ENCODE assay signal across 29 mouse cellular contexts in genomic region chr14:57365341-57365740, GRCm38 (mm10). TPM values are rescaled to one million over a fixed set of nuclear protein-coding genes. Genes with fewer than 3 reads are reported as not detected.
DNase-seq lines count a peak whose midpoint lies in the region; ATAC-seq and TF ChIP-seq lines count a peak whose summit lies in the region.
"Had no signal": no experiment of that assay in that cellular context is flagged by ENCODE, and none has a peak within 500 bp of the region (broad histone marks: within the 10 kb centered on the region; RNA-seq: fewer than 3 reads in every experiment).

No protein-coding gene starts in this region.

- 54% methylated on average over 9 of the region's 9 CpGs for WGBS in kidney, adult 2 months
- 80% methylated on average over 9 of the region's 9 CpGs for WGBS in kidney, embryonic 15.5 days

- no peak for ATAC-seq in kidney, embryonic 15.5 days (replicated peaks; ENCODE audit: low FRiP score)
- ATAC-seq: forebrain, embryonic 14.5 days; forebrain, postnatal 0 days; hindbrain, embryonic 16.5 days had no signal

- H3K4me1 ChIP-seq in kidney, adult 2 months (ENCODE audit: control insufficient read depth, insufficient read depth, low read length) = peaks cover 16% of the 10 kb centered on the region; the same call in 1 of the 2 replicates
- H3K4me1 ChIP-seq in kidney, embryonic 15.5 days = peaks cover 9% of the 10 kb centered on the region; the same call in 1 of the 2 replicates
- H3K4me1 ChIP-seq: heart, embryonic 12.5 days; heart, embryonic 15.5 days; hindbrain, embryonic 13.5 days had no signal

- H3K9ac ChIP-seq in kidney, embryonic 15.5 days = no peak overlapping the region
- H3K9ac ChIP-seq: embryonic facial prominence, embryonic 12.5 days; embryonic facial prominence, embryonic 15.5 days; forebrain, postnatal 0 days; heart, embryonic 12.5 days; heart, embryonic 15.5 days; hindbrain, embryonic 13.5 days had no signal

- no peaks in the 10 kb centered on the region for H3K9me3 ChIP-seq in kidney, embryonic 15.5 days (replicated peaks)
- H3K9me3 ChIP-seq: embryonic facial prominence, embryonic 12.5 days; embryonic facial prominence, embryonic 15.5 days; G1E; heart, embryonic 12.5 days; heart, embryonic 15.5 days; hindbrain, embryonic 10.5 days; hindbrain, embryonic 13.5 days had no signal

- no peak for TF ChIP-seq POLR2A in kidney, adult 2 months (IDR thresholded peaks at IDR 0.05; ENCODE audit: low read depth, low read length)

- peak; percentile 21 to 38 for DNase-seq in cerebellum, postnatal 10 days
- no peak for DNase-seq in cerebellum, adult 9-10 months
- DNase-seq in kidney, adult 2 months = peak; percentile 87
- peak; percentile 45 for DNase-seq in kidney, postnatal 10 days
- peak; percentile 80 to 82 for DNase-seq in kidney, postnatal 36 days
- no peak for DNase-seq in lung, postnatal 36 days
- no peak for DNase-seq in retina, embryonic 14.5 days (ENCODE audit: low spot score)
- DNase-seq: adrenal gland, adult 2 months; adrenal gland, postnatal 14 days; B cell, adult 2 months; cerebellum, adult 11 months; cerebellum, adult 2 months; cerebellum, postnatal 14 days; forebrain, postnatal 0 days; gastrocnemius, postnatal 25 days; heart, adult 18-20 months; heart, postnatal 10 days; heart, postnatal 36 days had no signal

- H3K4me2 ChIP-seq in kidney, embryonic 15.5 days = no peak overlapping the region
- H3K4me2 ChIP-seq: embryonic facial prominence, embryonic 12.5 days; embryonic facial prominence, embryonic 15.5 days; heart, embryonic 12.5 days; heart, embryonic 15.5 days; hindbrain, embryonic 13.5 days had no signal

- H3K4me3 ChIP-seq in kidney, adult 2 months (ENCODE audit: insufficient read depth, low read depth, low read length) = no peak overlapping the region
- no peak overlapping the region for H3K4me3 ChIP-seq in kidney, embryonic 15.5 days (replicated peaks)
- H3K4me3 ChIP-seq: embryonic facial prominence, embryonic 12.5 days; embryonic facial prominence, embryonic 15.5 days; heart, embryonic 12.5 days; heart, embryonic 15.5 days; hindbrain, embryonic 10.5 days; hindbrain, embryonic 13.5 days had no signal

- no peaks in the 10 kb centered on the region for H3K36me3 ChIP-seq in kidney, adult 2 months (ENCODE audit: control insufficient read depth, insufficient read depth, low read length)
- H3K36me3 ChIP-seq in kidney, embryonic 15.5 days = no peaks in the 10 kb centered on the region
- H3K36me3 ChIP-seq: embryonic facial prominence, embryonic 12.5 days; embryonic facial prominence, embryonic 15.5 days; heart, embryonic 12.5 days; heart, embryonic 15.5 days; hindbrain, embryonic 10.5 days; hindbrain, embryonic 13.5 days had no signal

- H3K27ac ChIP-seq in kidney, adult 2 months (ENCODE audit: insufficient read depth, low read depth, low read length) = no peak overlapping the region
- no peak overlapping the region for H3K27ac ChIP-seq in kidney, embryonic 15.5 days
- H3K27ac ChIP-seq: embryonic facial prominence, embryonic 12.5 days; embryonic facial prominence, embryonic 15.5 days; heart, embryonic 15.5 days; hindbrain, embryonic 10.5 days; hindbrain, embryonic 13.5 days had no signal

- H3K27me3 ChIP-seq in kidney, adult 2 months (replicated peaks; ENCODE audit: control insufficient read depth, insufficient read depth, low read length) = no peaks in the 10 kb centered on the region
- no peaks in the 10 kb centered on the region for H3K27me3 ChIP-seq in kidney, embryonic 15.5 days
- H3K27me3 ChIP-seq: CH12.LX; embryonic facial prominence, embryonic 12.5 days; embryonic facial prominence, embryonic 15.5 days; heart, embryonic 15.5 days had no signal

- no peak for TF ChIP-seq CTCF in kidney, adult 2 months (conservative IDR thresholded peaks at IDR 0.05; ENCODE audit: insufficient read depth, insufficient read length, low read depth, low read length)

RNA-seq across cellular contexts. Expression of gene Cryl1, which starts 33.0 kb away (rescaled TPM):
- 577 and 580 TPM in 2 replicates for polyA plus RNA-seq in kidney, adult 2 months (2012; rRNA removed)
- 26.8 and 26.9 TPM in 2 replicates for polyA plus RNA-seq in kidney, embryonic 15.5 days (2015; fragmentation: Nextera tagmentation; extraction: Ambion mirVana)

RNA-seq across cellular contexts. Expression of gene Ift88, which starts 58.5 kb away (rescaled TPM):
- polyA plus RNA-seq in kidney, adult 2 months (2012; rRNA removed) = 5.9 and 6.7 TPM in 2 replicates
- 11.7 and 13.4 TPM in 2 replicates for polyA plus RNA-seq in kidney, embryonic 15.5 days (2015; fragmentation: Nextera tagmentation; extraction: Ambion mirVana)

Comparison
In these comparisons a context has a peak if more than half of its experiments do, and no peak if none do; other contexts are left out.
1. DNase-seq: peak in cerebellum, postnatal 10 days (2 of 2), kidney, adult 2 months (single experiment), kidney, postnatal 10 days (single experiment) and kidney, postnatal 36 days (2 of 2); none in cerebellum, adult 9-10 months (single experiment), lung, postnatal 36 days (single experiment) and retina, embryonic 14.5 days (single experiment).
2. RNA of gene Cryl1, which starts 33.0 kb away (polyA plus RNA-seq): 577 to 580 TPM in kidney, adult 2 months; 26.8 to 26.9 TPM in kidney, embryonic 15.5 days; every median in the first group is over 10 times any median in the second.